Mouse (Mus musculus) forebrain, embryonic 10.5 days (tissue): ENCODE measurements around the gene Kng1. TPM values are rescaled to one million over a fixed set of nuclear protein-coding genes. Genes with fewer than 3 reads are reported as not detected.
"Not testable (repeated sequence)": the region's sequence is repeated elsewhere in the genome, so short reads cannot be mapped to it uniquely, and the experiment has no call there.

Experiments
- DNase-seq: peaks from one replicate; pipeline ENCODE4 v3.0.0-alpha.2; 2017; ENCODE audit warnings: low spot score; ENCODE audit errors: extremely low spot score
- H3K27ac ChIP-seq: fragments of 300-500 bp; sonication (generic); 2 replicates; pipeline ENCODE4 v1.5.1; 2016; ENCODE audit warnings: mild to moderate bottlenecking
- H3K27me3 ChIP-seq: fragments of 300-500 bp; sonication (generic); 2 replicates; pipeline ENCODE4 v1.6.1; 2016; ENCODE audit warnings: mild to moderate bottlenecking; ENCODE audit not compliant: poor library complexity, severe bottlenecking
- H3K36me3 ChIP-seq: fragments of 300-500 bp; sonication (generic); replicated peaks from 2 replicates; pipeline ENCODE4 v1.6.1; 2016; ENCODE audit warnings: mild to moderate bottlenecking, moderate library complexity
- H3K4me1 ChIP-seq: fragments of 300-500 bp; sonication (generic); 2 replicates; pipeline ENCODE4 v1.6.1; 2016
- H3K4me3 ChIP-seq: fragments of 300-500 bp; sonication (generic); 2 replicates; pipeline ENCODE4 v1.5.1; 2016; ENCODE audit warnings: mild to moderate bottlenecking, moderate library complexity
- H3K9me3 ChIP-seq: fragments of 300-500 bp; sonication (generic); 2 replicates; pipeline ENCODE4 v1.6.1; 2016; ENCODE audit warnings: mild to moderate bottlenecking, moderate library complexity
- WGBS: fragments of 180-500 bp; shearing (Covaris S2); methylation state at CpG from one replicate; pipeline ENCODE4 v1.1.7; 2016; 5-methylcytosine and 5-hydroxymethylcytosine counted together
- polyA plus RNA-seq: library from polyadenylated mRNA; unstranded; fragments of >200 nt; fragmentation: Nextera tagmentation; extraction: Ambion mirVana; gene quantifications from 2 replicates; pipeline ENCODE4 v1.2.1, GENCODE M21; 2016

The Kng1 gene
- not detected in 2 replicates for polyA plus RNA-seq

DNA sequence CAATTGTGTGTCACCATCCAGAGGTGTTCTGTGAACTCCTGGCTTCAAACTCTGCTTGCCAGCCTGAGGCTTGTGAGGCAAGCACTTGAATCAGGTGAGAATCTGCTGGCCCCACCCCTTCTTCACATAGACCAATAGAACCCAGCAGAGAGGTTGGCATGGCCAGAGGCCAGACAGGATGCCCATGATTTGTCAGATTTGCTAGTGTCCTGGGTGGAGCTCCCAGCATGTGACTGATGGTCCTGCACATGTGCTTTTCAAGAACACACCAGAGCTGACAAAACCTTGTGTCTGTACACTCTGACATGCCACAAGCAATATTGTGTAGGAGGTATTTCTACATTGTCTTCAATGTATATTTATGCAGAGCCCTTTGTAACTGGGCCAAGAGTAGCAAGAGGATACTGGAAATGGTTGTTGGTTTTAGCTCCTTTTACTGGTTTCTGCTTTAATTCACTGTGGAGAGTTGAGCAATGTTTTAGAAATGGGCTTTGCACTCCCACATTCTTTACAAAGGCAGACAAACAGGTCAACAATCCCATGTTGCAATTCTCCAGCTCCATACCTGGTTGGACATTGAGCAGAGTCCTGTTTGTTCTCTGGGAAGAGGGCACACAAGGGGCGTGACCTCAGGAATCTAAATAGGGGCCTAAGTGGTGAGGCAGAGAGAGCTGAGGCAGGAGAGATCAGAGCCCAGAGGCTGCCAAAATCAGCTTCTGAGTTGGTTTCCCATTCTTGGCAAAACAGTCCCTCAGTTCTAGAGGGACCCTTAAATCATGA lies at the start of gene Kng1:
Kng1 (plus strand) TSS at position 198 of the 780 bp plus-strand sequence.
- H3K4me3 ChIP-seq, H3K27ac ChIP-seq, H3K27me3 ChIP-seq, H3K9me3 ChIP-seq, H3K4me1 ChIP-seq, H3K36me3 ChIP-seq, DNase-seq: not testable (repeated sequence)
- 88% methylated on average over 1 of the region's 1 CpGs for WGBS

DNA sequence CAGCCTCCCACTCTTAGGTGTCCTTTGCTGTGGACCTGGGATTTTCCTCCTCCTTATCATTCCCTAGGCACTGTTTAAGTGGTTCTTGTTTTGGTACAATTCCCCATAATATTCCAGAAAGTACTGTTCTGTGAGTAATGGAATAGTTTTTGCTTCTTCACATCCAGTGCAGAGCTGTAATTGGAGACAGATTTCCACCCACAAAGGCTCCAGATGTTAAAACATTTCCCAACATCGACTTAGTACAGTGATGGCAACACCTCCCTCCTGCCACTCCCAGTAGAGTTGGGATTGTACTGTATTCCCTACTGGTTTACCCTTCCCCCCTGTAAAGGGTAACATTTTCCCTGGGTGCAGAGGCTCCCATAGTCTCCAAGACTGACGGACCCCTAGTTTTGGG lies 43.9 kb upstream of the Kng1 start:
- not testable (repeated sequence) for H3K27ac ChIP-seq, H3K4me1 ChIP-seq, H3K36me3 ChIP-seq, H3K9me3 ChIP-seq, H3K4me3 ChIP-seq, DNase-seq, H3K27me3 ChIP-seq
- 83% methylated on average over 2 of the region's 2 CpGs for WGBS

DNA sequence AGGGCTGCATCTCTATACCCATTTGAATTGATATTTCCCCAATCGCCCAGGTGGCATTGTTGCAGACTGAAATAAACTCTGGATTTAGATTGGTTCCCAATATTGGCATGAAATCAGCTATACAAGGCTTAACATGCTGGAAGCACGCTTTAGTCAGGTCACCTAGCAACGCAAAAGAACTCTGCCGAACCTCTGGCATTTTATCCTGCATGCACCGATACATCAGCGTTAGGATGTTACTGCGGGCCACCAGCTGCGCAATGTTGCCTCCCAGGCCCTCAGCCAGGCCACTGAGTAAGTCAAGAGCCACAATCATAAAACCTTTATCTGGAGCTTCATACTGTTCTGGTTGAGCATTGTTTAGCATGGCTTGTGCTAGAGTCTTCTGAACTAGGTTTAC lies 43.0 kb upstream of the Kng1 start:
- DNase-seq, H3K27me3 ChIP-seq: not testable (repeated sequence)

DNA sequence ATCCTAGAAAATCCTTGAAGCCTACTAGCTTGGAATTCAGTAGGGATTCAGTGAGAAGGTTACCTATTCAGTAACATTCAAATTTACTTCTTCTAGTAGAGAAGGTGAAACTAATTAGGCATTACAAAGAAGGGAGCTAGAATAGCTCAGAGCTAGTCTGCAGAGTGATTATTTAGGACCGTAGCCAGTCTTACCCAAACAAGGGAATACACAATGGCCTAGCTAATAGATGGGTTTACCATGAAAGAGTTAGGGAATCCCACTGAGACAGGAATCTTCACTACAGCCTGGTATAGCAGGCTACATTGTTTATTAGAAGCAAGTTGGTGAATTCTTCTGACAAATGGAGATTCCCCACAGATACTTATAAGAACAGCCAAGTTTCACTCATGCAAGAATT lies 37.1 kb upstream of the Kng1 start:
- not testable (repeated sequence) for H3K4me3 ChIP-seq, H3K36me3 ChIP-seq, H3K27ac ChIP-seq, H3K27me3 ChIP-seq, DNase-seq, H3K9me3 ChIP-seq
- H3K4me1 ChIP-seq: peaks cover 28% of the 10 kb centered on the region
- WGBS: 15% methylated on average over 1 of the region's 1 CpGs

More for the DNA sequence above, 43.0 kb upstream of the Kng1 start:
- 93% methylated on average over 8 of the region's 8 CpGs for WGBS
- not testable (repeated sequence) for H3K4me1 ChIP-seq, H3K4me3 ChIP-seq, H3K9me3 ChIP-seq, H3K36me3 ChIP-seq, H3K27ac ChIP-seq

DNA sequence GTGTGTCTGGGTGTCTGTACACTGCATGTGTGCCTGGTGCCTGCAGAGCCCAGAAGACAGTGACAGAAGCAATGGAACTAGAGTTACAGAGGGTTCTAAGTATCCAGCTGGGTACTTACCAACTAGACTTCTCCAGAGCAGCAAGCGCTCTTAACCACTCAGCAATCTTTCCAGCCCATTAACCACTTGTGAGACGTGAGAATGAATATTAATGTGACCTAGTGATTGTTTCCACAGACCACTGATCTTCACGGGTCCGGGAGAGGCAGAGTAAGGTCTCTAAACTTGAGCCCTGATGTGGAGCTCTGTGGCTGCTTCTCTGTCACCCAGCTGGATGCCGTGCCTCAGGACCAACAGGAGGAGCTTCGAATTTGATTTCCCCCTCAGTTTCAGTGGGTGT lies 32.6 kb upstream of the Kng1 start:
- Histone ChIP-seq H3K4me1 (peaks cover 33% of the 10 kb centered on the region), H3K4me3 (no peak overlapping the region), H3K9me3 (no peaks in the 10 kb centered on the region), H3K36me3 (no peaks in the 10 kb centered on the region), H3K27me3 (no peaks in the 10 kb centered on the region), H3K27ac (no peak overlapping the region)
- WGBS: 70% methylated on average over 6 of the region's 6 CpGs
- DNase-seq: no peak

DNA sequence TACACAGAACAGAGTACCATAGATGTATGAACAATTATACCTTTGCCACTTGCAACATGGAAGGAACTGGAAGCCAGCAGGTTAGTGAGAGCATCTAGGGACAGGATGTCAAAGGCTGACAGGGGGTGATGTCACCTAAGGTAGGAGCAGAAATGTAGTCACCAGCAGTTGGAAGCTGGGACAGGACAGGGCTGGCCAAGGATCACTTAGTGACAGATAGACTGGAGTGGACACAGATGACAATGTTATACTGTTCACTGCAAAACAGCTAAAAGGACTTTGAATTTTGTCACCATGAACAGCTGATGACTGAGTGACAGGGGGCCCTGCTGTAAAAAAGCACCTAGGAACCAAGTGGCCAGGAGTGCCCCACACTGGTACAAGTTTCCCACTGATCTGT lies 31.1 kb upstream of the Kng1 start:
- H3K27me3 ChIP-seq: no peaks in the 10 kb centered on the region
- H3K36me3 ChIP-seq: no peaks in the 10 kb centered on the region
- H3K27ac ChIP-seq: no peak overlapping the region
- peaks cover 19% of the 10 kb centered on the region for H3K4me1 ChIP-seq
- no peak for DNase-seq
- H3K9me3 ChIP-seq: no peaks in the 10 kb centered on the region
- H3K4me3 ChIP-seq: no peak overlapping the region

DNA sequence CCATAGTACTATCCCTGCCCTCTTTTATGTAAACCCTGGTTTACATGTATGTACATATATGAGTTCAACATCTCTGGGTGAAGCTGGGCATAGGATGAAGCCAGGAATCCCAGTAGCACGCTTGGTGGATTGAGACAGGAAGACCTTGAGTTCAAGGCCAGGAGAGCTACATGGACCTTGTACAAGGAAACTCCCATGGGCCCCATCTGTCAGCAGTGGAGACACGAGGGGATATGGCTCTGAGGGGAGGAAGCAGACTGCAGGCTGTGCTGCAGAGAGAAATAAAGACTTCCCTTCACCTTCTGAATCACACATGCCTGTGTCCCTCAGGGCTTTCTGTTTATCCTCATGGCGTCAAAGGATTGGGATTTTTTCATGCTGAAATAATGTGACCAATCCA lies 30.3 kb upstream of the Kng1 start:
- not testable (repeated sequence) for H3K9me3 ChIP-seq, H3K4me3 ChIP-seq, DNase-seq, H3K36me3 ChIP-seq, H3K27me3 ChIP-seq, H3K27ac ChIP-seq
- peaks cover 13% of the 10 kb centered on the region for H3K4me1 ChIP-seq
- 70% methylated on average over 3 of the region's 3 CpGs for WGBS

DNA sequence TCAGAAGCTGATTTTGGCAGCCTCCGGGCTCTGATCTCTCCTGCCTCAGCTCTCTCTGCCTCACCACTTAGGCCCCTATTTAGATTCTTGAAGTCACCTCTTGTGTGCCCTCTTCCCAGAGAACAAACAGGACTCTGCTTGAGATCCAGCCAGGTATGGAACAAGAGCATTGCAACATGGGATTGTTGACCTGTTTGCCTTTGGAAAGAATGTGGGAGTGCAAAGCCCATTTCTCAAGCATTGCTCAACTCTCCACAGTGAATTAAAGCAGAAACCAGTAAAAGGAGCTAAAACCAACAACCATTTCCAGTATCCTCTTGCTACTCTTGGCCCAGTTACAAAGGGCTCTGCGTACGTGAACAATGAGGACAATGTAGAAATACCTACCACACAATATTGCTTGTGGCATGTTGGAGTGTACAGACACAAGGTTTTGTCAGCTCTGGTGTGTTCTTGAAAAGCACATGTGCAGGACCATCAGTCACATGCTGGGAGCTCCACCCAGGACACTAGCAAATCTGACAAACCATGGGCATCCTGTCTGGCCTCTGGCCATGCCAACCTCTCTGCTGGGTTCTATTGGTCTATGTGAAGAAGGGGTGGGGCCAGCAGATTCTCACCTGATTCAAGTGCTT lies 28.6 kb upstream of the Kng1 start, which contains the start of gene Kng2:
Kng2 (minus strand) TSS at position 517 of the 635 bp plus-strand sequence.
- not testable (repeated sequence) for H3K27me3 ChIP-seq, H3K36me3 ChIP-seq, DNase-seq, H3K4me3 ChIP-seq, H3K9me3 ChIP-seq, H3K27ac ChIP-seq
- H3K4me1 ChIP-seq: peaks cover 13% of the 10 kb centered on the region
- WGBS: 94% methylated on average over 3 of the region's 3 CpGs

DNA sequence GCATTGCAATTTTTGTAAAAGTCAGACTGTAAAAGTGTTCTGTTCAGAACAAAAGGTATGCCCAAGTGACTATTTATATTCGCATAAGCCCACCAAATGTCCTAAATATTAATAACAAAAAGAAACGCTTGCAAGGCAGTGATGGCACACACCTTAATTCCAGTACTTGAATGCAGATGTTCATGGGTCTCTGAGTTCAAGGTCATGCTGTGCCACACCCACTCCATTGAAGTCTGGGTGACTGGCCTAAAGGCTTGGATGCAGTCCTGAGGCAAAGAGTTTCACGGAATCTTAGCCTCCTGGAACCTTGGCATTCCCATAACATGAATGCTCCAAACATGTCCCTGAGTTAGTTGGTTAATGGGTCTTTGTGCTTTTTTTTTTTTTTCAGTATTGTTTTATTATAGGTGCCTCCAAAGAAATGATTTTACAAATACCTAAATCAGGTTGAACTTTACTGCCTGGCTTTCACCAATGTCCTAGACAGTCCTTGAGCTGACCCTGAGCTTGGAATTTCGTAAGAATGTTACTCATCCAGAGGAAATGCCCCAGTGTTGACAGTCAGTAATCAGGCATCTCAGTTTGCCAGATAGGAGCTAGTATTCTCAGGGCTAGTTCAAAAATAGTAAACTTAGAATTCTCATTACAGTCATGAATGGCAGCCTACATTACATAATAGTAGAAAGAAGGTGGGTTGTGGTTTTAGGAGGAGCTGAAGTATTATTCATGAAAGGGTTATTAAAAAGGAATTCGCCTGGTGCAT lies 26.8 kb upstream of the Kng1 start:
- Histone ChIP-seq H3K36me3 (no peaks in the 10 kb centered on the region), H3K27ac (no peak overlapping the region), H3K27me3 (no peaks in the 10 kb centered on the region), H3K9me3 (peaks cover 2% of the 10 kb centered on the region; the same call in 1 of the 2 replicates), H3K4me3 (no peak overlapping the region), H3K4me1 (peaks cover 3% of the 10 kb centered on the region)
- WGBS: 90% methylated on average over 5 of the region's 5 CpGs
- no peak for DNase-seq

DNA sequence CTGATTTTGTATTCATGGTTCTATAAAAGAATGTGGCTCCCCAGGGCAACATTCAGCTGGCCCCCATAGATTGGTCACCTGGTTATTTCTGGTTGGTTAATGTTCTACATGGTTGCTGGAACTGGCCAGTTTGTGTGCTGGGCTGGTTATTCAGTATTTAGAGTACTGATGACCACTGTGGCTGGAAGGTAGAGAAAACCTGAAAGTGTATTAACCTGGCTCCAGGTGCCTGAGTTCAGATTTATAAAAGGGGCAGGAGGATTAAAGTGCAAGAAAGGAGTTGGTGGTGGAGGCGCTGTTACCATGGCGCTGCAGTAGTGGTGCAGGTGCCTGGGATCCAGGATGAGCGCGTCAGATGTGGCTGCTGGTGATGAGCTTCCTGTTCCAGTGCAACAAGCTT lies 24.0 kb upstream of the Kng1 start:
- no peak overlapping the region for H3K4me3 ChIP-seq
- H3K36me3 ChIP-seq: no peaks in the 10 kb centered on the region
- no peak for DNase-seq
- WGBS: 92% methylated on average over 4 of the region's 4 CpGs
- no peak overlapping the region for H3K27ac ChIP-seq
- no peaks in the 10 kb centered on the region for H3K4me1 ChIP-seq
- no peaks in the 10 kb centered on the region for H3K27me3 ChIP-seq
- peaks cover 2% of the 10 kb centered on the region; the same call in 1 of the 2 replicates for H3K9me3 ChIP-seq

DNA sequence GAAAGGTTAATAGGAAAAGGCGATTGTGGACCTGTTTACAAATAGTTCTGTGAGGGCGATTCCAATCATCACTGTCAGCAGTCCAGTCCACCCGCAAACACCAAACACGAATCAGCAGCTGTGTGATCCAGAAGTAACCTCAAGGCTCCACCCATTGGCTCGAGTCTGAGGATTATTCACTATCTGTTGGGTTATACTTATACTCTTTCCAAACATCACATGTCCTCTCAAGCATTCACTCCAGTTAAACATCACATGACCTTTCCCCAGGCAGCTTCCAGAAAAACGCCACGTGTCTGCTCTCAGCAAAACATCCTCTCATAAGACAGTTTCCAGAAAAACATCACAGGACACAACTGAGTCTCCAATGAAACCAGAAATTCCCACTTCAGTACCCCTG lies 19.9 kb upstream of the Kng1 start:
- no peaks in the 10 kb centered on the region for H3K27me3 ChIP-seq
- WGBS: 88% methylated on average over 7 of the region's 7 CpGs
- no peak overlapping the region for H3K27ac ChIP-seq
- no peaks in the 10 kb centered on the region for H3K36me3 ChIP-seq
- peaks cover 10% of the 10 kb centered on the region; the same call in 1 of the 2 replicates for H3K4me1 ChIP-seq
- no peak for DNase-seq
- no peaks in the 10 kb centered on the region for H3K9me3 ChIP-seq
- no peak overlapping the region for H3K4me3 ChIP-seq

DNA sequence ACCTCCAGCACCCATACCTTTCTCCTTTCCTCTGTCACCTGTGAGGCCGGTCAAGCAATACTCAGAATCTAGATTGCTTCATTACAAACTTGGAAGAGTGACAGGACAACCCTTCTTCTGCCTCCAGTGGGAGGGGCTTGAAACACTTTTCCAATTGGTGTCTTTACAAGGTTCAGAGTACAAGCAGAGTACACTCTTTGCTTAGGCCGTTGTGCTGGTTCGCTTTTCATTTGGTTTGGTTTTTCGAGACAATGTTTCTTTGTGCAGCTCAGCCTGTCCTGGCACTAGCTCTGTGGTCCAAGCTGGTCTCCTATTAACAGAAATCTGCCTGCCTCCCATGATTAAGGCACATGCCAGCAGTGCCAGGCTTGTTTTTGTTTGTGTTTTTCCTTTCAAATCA lies 18.4 kb upstream of the Kng1 start:
- H3K36me3 ChIP-seq: no peaks in the 10 kb centered on the region
- no peaks in the 10 kb centered on the region for H3K9me3 ChIP-seq
- H3K4me3 ChIP-seq: no peak overlapping the region
- peaks cover 10% of the 10 kb centered on the region; the same call in 1 of the 2 replicates for H3K4me1 ChIP-seq
- WGBS: 92% methylated on average over 4 of the region's 4 CpGs
- DNase-seq: no peak
- H3K27me3 ChIP-seq: no peaks in the 10 kb centered on the region
- H3K27ac ChIP-seq: no peak overlapping the region

DNA sequence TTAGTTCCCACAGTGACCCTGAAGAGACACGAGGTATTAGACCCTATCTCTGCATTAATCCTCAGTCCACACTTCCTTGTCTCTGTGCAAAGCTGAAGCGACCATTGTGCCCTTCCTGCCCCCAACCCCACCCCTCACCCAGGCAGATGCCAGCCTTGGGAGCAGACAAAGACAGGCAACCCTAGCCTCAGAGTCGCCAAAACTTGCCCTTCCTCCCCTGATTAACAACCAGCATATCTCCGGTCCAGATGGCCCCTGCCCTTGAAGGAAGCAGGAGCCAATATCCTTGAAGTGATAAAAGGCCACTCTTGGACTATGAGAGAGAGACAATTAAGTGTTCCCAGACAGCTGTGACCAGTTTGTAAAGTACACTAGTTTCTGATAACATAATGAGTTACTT lies 16.8 kb upstream of the Kng1 start:
- H3K36me3 ChIP-seq: no peaks in the 10 kb centered on the region
- H3K9me3 ChIP-seq: no peaks in the 10 kb centered on the region
- WGBS: 55% methylated on average over 4 of the region's 4 CpGs
- no peaks in the 10 kb centered on the region for H3K27me3 ChIP-seq
- peaks cover 10% of the 10 kb centered on the region; the same call in 1 of the 2 replicates for H3K4me1 ChIP-seq
- H3K4me3 ChIP-seq: no peak overlapping the region
- DNase-seq: no peak
- no peak overlapping the region for H3K27ac ChIP-seq
